Mouse (Mus musculus) cerebellum, adult 9-11 months (tissue): Measurements from ENCODE around the gene C7.
"Not testable (repeated sequence)": the region's sequence is repeated elsewhere in the genome, so short reads cannot be mapped to it uniquely, and the experiment has no call there.

Experiments used
- DNase-seq: peaks from one replicate; pipeline ENCODE4 v3.0.0; 2022

C7 gene

DNA sequence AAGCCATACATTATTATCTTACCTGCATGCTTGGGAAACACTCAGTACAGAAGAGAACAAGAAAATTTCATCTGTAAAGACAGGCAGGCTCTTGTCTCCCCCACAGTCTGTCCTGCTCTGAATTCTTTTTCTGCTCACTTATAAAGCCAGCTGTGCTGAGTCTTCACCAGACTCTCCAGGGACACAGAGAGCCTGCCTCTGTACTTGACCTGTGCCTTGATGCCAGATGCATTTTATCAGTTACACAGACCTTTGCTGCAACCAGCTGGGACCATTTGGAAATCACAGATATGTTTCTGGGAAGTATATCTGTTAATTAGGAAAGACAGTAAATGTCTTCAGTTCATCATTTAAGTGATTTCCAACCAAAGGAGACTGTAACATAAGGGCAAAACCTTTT is at the start of gene C7:
C7 (minus strand) TSS at position 106 of the 400 bp plus-strand sequence.
- no peak for DNase-seq

- DNase-seq, result no peak
Observed at GRCm38 (mm10) chr15:5112651-5113050, 49.1 kb upstream of the C7 start.

DNA sequence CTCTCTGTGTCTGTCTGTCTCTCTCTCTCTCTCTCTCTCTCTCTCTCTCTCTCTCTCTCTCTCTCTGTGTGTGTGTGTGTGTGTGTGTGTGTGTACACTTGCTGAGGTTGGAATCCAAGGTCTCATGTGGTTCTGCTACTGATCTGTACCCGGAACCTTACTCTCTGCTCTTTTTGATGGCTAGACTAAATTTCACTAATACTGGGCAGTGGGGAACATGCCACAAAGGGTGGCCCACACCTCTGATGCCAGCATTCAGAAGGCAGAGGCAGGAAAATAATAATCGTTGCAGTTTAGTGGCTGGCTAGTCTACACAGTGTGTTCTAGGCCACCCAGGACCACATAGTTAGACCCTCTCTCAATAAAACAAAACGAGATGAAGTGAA is 45.1 kb upstream of the C7 start:
- no peak for DNase-seq

DNA sequence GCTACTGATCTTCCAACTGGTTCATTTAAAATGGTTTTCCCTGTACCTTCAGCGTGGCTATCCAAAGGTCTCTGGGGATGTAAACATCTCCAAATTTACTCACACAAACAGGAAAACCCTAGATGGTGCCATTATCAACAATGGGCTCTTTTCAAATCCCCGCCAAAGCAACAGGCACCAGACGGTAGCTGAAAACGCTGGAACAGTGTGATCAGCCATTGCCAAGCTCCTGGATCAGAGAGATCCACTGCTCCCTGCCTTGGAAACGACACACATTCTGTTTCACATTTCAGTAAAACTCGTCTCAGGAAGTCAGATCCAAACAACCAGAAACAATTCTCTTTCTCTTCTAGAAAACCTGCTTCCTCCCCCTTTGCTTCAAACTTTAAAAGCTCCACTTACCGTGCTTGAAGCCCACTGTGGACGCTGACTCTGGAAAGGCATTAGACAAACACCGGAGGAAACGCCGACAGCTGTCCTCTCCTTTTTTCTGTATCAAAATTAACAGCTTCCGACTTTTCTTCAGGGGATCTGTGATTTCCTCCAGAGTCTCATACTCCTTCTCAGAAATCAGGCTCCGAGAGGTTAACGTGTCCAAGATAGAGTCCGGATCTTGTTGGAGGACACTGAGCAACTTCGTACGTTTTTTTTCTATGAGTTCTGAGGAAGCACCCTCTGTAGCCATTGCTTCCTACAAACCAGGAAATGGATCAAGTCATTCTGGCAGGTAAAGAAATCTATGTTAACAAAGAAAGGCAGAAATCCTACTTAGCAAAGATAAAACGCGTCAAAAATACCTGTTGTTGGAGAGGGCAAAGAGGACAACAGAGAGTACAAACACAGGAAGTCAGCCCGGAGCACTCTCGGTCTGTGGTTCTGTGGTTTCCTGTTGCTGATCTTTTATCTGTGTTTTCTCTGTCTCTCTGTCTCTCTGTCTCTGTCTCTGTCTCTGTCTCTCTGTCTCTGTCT is 44.4 kb upstream of the C7 start, which contains the start of gene Card6:
Card6 (minus strand) TSS at position 854 of the 969 bp plus-strand sequence.
- no peak for DNase-seq

DNA sequence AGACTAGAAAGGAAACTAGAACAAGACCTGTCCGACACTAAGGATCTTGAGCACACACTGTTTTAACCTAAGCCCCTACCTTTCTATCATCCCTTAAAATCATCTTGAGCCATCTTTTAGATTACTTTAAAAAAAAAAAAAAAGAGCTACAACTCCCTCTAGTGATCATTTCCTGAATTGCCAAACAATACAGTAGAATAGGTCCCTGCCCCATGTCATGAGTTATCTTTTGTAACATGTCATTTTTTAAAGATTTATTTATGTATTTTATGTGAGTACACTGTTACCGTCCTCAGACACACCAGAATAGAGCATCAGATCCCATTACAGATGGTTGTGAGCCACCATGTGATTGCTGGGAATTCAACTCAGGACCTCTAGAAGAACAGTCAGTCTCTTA is 42.8 kb upstream of the C7 start:
- no peak for DNase-seq

DNA sequence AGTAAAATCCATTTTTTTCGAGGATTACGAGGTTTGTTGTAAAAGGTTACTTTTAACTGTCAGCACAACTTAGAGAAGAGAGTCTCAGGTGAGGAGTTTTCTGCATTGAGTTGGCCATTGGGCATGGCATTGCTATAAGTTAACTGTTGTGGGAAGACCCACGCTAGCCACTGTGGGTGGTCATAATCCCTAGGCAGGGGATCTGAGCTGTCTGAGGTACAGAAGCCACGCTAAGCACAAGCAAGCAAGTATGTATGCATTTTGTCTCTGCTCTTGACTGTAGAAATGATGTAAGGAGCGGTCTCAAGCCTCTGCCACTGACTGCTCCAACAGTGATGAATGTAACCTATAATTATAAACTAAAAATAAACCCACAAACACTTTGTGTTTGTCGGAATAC is 42.4 kb upstream of the C7 start:
- no peak for DNase-seq

GRCm38 (mm10) chr15:5102312-5102711 is 38.8 kb upstream of the C7 start:
- no peak for DNase-seq

DNA sequence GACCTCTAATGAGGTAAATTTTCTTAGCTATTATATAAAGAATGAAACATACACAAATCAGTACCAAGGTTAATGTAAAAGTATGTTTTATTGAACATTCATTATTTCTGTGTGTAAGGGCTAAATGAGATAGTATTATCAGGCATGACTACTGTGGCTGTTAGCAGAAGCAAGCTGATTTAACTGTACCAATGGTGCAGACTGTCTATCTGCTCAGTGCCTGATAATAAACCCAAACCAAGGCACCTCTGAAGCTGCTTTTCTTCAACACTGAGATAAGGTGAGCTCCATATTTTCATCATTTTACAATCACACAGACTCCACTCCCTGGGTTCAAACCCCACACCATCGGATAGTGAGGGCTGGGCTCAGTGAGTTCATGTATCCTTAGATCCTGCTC is 33.8 kb upstream of the C7 start:
- DNase-seq, result no peak

DNA sequence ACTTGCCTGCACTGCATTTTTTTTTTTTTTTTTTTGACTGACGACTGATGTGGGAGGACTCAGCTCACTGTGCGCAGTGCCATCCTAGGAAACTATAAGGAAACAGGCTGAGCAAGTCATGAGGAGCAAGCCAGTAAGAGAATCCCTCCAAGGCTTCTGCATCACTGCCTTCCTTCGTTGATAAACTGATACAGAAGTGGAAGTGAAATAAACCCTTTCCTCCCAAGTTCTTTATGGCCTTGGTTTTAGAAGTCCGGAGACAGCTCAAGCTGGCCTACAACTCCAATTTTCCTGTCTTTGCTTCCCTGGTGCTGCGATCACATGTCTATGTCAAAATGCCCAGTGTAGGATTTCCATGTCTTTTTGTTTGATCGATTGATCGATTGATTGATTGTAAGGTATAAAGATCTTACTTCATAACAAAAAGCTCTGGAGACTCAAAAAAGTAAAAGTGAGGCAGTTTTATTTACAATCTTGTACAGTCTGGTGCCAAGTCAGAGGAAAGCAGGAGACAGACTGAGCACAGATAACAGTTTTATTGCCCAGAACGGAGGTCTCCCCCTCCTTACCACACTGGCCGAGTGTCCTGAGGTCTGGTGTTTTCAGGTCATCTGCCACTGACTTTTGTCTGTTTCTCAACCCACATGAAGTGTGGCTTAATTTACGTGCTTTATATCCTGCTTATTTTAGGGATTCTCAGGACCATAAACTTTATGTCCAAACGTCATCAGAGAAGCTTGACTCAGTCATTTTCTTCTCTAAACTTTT is 32.2 kb upstream of the C7 start:
- DNase-seq, result no peak

DNA sequence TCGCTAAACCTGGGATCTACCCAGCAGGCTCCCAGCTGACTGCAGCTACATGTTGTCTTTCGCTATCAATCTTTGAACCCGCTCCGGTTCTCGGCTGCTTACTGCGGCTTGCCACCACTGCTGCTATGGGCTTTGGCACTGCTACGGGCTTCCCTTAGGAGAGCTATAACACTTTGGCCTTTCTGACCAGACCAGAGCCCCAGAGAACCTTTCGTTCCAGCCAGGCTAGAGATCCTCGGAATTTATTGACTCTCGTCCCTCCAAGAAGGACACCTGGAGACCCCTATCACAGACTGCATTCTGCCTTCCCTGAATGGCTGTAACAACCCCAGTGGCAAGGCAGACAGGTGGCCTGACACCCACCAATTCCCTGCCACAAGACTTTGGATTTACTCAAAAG is 26.6 kb upstream of the C7 start:
- no peak for DNase-seq

- no peak for DNase-seq
Observed at GRCm38 (mm10) chr15:5088850-5089608, 25.5 kb upstream of the C7 start.

DNA sequence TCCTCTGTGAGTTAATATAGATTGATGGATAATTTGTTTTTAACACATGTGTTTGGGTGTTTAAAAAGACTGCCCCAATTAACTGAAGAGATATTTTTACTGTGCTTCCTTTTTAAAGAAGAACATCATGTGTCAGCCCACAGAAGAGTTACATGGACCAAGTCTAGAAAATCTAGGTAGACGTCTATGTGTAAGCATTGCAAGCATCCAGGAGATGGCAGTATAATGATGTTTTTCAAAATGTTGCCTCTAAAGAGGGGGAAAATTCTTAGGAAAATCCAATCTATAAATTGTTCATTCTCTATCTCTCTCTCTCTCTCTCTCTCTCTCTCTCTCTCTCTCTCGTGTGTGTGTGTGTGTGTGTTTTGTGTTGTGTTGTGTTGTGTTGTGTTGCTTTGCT is 22.6 kb upstream of the C7 start:
- DNase-seq, result no peak

DNA sequence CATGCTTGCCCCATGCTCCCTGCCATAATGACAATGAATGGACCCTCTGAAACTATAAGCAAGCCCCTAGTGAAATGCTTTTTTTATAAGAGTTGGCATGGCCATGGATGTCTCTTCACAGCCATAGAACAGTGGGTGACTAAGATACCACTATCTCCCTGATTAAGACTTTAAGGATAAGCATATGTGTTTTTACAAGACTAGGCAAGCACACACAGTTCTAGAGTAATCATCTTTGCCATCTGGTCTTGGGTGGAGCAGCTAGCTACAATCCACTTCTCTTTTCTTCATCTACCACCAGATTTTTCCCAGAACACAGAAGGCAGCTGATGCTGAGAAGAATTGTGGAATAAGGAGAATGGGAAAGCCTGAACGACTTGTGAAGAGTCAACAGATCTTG is 17.7 kb upstream of the C7 start:
- no peak for DNase-seq

- DNase-seq, result peak; percentile 30
Observed at GRCm38 (mm10) chr15:5068801-5069518, 5.4 kb upstream of the C7 start.

DNA sequence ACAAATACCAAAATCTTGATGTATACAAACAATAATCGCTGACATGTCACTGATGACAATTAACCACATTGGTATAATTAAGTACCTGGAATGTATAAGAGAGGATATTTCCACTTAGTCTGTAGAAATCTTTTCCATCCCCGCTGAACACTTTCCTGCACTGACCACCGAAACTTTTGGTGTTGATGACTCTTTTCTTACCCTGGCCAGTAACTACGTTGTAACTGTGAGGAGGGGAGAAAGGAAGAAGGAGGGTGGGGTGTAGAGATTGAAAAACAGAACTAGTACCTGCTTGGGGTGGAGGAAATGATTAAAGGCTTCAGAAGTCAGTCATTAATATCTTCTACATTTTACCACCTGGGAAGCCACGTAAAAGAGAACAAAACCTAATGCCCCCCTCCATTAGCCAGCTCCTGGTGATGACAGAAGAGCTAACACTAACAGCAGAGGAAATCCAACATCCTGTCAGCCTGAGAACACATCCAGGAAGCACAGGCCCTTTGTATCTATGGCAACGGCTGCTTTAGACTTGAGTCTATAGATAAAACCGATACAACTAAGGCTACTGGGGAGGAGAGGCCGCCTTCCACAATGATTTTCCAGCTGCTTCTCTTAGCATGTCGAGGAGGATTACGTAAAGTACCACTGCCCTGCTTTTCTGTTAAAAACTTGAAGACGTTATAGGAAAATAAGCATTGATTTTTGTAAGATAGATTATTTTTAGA is 17.8 kb downstream of the C7 start:
- no peak for DNase-seq

- DNase-seq, result no peak
Observed at GRCm38 (mm10) chr15:5029256-5029655, 34.3 kb downstream of the C7 start.

- not testable (repeated sequence) for DNase-seq
Observed at GRCm38 (mm10) chr15:5023479-5024265, 39.9 kb downstream of the C7 start.

DNA sequence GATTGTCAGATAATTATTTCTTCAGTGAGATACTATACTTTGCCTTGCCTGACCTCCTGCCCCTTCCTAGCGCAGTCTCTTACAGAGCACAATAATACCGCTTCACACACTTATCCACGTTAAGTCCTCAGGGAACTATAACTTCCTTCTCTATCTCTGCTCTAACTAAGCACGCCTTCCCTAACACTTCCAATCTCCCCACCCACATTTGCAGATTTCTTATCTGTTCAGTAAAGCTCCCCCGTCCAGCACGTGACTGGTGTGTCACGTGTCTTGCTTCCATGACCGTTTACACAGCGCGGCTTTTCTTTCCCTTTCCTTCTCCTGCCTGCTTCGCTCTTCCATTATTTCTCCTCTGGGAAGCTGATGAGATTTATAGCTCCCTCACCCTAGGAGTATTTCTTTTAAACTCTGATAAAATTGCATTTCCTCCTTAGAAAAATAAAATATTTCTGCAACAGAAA is 53.9 kb downstream of the C7 start:
- DNase-seq, result no peak

GRCm38 (mm10) chr15:5003503-5004196 is 59.9 kb downstream of the C7 start:
- DNase-seq, result no peak

- no peak for DNase-seq
Observed at GRCm38 (mm10) chr15:5002903-5003302, 60.6 kb downstream of the C7 start.
